Mouse (Mus musculus) liver, embryonic 14.5 days (tissue): ENCODE measurements around the gene Cat.

Source experiments
- CTCF ChIP-seq: IDR thresholded peaks from 2 replicates; pipeline ENCODE4 v1.5.1; 2016; ENCODE audit warnings: antibody characterized with exemption, low read depth, control low read depth
- EP300 ChIP-seq: IDR thresholded peaks from 2 replicates; pipeline ENCODE4 v1.6.1; 2016; ENCODE audit warnings: antibody characterized with exemption, low read depth

DNA sequence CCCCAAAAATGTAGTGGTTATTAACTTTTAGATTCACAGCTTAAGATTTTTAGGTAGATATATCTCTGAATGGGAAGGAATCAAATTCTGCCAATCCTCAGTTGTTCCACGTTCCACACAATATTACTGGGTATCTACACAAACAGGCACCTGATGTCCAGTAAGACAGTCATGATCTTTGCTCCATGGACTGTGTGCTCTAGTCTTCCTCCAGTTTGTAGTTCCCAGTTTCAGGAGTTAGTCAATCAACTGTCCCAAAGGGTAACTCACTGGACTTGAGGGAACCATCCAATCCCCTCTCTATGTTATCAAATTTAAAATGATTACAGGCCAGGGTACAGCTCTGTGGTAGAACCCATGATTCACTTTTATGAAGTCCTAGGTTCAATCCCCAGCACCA, 26.7 kb upstream of the Cat start:
- TF ChIP-seq CTCF = no peak
- TF ChIP-seq EP300 = no peak
